In genomic region chr5:112020882-112021281, GRCm38 (mm10) we compare ENCODE assay signal across 11 mouse cellular contexts.
DNase-seq lines count a peak whose midpoint lies in the region; ATAC-seq and TF ChIP-seq lines count a peak whose summit lies in the region.
"Had no signal": no experiment of that assay in that cellular context is flagged by ENCODE, and none has a peak within 500 bp of the region (broad histone marks: within the 10 kb centered on the region; RNA-seq: fewer than 3 reads in every experiment).

No protein-coding gene starts in this region.

- no peak for TF ChIP-seq POLR2A in brain, embryonic 14.5 days (IDR thresholded peaks at IDR 0.05; ENCODE audit: borderline replicate concordance, extremely low read depth, insufficient read depth, insufficient read length, poor library complexity, severe bottlenecking)

- ATAC-seq in cerebellum, adult (ENCODE audit: insufficient number of reproducible peaks, low FRiP score, low TSS enrichment) = 0 out of 2 replicates have a peak, but pooled peaks have one; percentile 20
- ATAC-seq in monocyte, adult 5-6 weeks (replicated peaks; ENCODE audit: insufficient number of reproducible peaks, low FRiP score, low TSS enrichment, poor library complexity, severe bottlenecking) = no peak
- ATAC-seq: Patski had no signal

- DNase-seq in cerebellum, adult 11 months = no peak
- DNase-seq in layer of hippocampus, adult 11-12 months (ENCODE audit: low spot score) = peak; percentile 31
- DNase-seq in layer of hippocampus, postnatal 25 days (ENCODE audit: extremely low spot score in 1 of 2, low spot score in 1 of 2) = no peak
- DNase-seq in brain, embryonic 14.5 days (ENCODE audit: low read depth) = peak; percentile 92
- DNase-seq in heart, postnatal 25 days (ENCODE audit: low spot score) = peak; percentile 70
- no peak for DNase-seq in natural killer cell, adult 2 months (ENCODE audit: low spot score in 2 of 2)
- DNase-seq: B cell, adult 2 months; kidney, postnatal 36 days had no signal

- intact Hi-C loops in heart, postnatal 25 days (cut with DNase I) = no loop called here

- TF ChIP-seq CTCF in brain, embryonic 14.5 days (IDR thresholded peaks at IDR 0.05; ENCODE audit: borderline replicate concordance, extremely low read depth, insufficient read depth, insufficient read length) = no peak

Comparison
In these comparisons a context has a peak if more than half of its experiments do, and no peak if none do; other contexts are left out.
1. DNase-seq: peak in layer of hippocampus, adult 11-12 months (single experiment), brain, embryonic 14.5 days (single experiment) and heart, postnatal 25 days (single experiment); none in cerebellum, adult 11 months (single experiment), layer of hippocampus, postnatal 25 days (0 of 2) and natural killer cell, adult 2 months (0 of 2).